Mouse (Mus musculus): ENCODE data around the gene Pappa.

Gene Pappa

GRCm38 (mm10) chr4:65123741-65124224, at the start of gene Pappa:
TSS of gene Pappa (plus strand) at chr4:65124174.
- in situ Hi-C loops (cut with MboI, MseI) = loop anchor here (25.0 kb wide), 1 partner anchor 1686 kb away; no protein-coding TSS in a partner anchor

GRCm38 (mm10) chr4:65077906-65078615, 45.9 kb upstream of the Pappa start:
- in situ Hi-C loops (cut with MboI, MseI) = no loop called here

DNA sequence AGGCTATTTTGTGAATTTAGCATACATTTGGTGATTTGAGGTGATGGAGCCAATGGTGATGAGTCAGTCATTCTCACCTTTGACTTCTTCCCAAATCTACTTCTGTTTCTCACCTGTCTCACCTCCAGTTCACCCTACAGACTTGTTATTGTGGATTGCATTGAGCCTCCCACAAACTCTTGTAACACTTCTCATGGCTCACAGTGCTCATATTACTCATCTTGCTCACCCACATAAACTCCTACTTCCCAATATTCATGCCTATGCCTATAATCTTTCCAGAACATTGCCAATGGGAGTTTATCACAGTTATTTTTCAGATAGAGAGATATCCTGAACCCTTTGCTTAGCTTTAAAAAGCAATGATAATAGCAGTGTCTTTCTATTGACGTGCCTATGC, 37.1 kb upstream of the Pappa start:
- in situ Hi-C loops (cut with MboI, MseI) = no loop called here

- in situ Hi-C loops (cut with MboI, MseI) = no loop called here
These were observed 36.4 kb upstream of the Pappa start for GRCm38 (mm10) chr4:65087592-65087991.

DNA sequence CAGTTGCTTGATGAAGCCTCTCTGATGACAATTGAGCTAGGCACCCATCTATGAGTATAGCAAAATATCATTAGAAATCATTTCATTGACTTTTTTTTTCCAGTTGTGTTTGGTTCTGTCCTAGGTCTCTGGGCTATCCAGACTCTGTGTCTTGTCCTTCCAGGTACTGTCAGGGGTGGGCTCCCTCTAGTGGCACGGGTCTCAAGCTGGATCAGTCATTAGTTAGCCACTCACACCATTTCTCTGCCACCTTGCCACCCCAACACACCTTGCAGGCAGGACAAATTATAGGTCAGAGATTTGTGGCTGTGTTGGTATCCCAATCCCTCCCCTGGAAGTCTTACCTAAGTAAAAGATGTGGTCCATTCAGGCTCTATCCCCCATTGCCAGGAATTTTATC, 31.8 kb upstream of the Pappa start:
- in situ Hi-C loops (cut with MboI, MseI) = no loop called here

DNA sequence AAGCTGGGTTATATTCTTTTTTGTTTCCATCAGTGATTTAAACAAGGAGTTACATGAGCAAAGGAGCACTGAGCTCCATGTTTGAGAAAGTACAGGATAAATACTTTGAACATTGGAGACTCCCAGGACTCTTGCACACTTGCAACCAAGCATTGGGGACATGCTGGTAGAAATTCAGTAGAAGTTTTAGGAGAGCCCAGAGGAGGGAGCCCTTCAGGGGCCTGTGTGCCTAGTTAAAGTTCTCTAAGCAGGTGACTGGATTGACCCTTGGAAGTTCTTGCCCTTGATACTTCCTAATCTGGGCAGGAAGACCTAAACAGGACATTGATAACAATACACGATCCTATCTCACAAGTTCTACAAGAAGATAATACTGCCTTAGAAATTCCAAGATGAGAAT, 3.6 kb upstream of the Pappa start:
- in situ Hi-C loops (cut with MboI, MseI) = loop anchor here (25.0 kb wide), 1 partner anchor 1683 kb away; no protein-coding TSS in a partner anchor

- in situ Hi-C loops (cut with MboI, MseI) = loop anchor here (25.0 kb wide), 1 partner anchor 1686 kb away; no protein-coding TSS in a partner anchor
These were observed 1.1 kb upstream of the Pappa start for GRCm38 (mm10) chr4:65122841-65123240.

DNA sequence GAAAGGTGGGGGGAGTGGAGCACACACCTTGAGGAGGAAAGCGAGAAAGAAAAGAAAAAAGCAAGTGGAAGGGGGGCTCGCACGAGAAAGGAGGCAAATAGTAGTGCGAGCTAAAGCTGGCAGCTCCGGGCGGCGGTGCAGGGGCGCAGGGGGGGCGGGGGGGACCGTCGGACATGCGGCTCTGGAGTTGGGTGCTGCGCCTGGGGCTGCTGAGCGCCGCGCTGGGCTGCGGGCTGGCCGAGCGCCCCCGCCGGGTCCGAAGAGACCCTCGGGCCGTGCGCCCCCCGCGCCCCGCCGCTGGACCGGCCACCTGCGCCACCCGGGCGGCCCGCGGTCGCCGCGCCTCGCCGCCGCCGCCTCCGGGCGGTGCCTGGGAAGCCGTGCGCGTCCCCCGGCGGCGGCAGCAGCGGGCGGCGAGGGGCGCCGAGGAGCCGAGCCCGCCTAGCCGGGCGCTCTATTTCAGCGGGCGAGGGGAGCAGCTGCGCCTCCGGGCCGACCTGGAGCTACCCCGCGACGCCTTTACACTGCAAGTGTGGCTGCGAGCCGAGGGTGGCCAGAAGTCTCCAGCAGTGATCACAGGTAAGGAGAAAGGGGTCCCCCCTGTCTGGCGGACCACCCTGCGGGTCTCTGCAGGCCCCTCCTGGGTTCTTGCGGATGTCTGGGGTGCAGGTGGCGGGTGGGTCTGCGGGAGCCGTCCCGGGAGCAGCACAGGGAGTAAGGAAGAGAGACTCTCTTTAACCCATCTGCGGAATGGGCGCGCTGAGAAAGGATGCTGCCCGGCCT, 586 bp downstream of the Pappa start:
- in situ Hi-C loops (cut with MboI, MseI) = loop anchor here (25.0 kb wide), 1 partner anchor 1687 kb away; no protein-coding TSS in a partner anchor

DNA sequence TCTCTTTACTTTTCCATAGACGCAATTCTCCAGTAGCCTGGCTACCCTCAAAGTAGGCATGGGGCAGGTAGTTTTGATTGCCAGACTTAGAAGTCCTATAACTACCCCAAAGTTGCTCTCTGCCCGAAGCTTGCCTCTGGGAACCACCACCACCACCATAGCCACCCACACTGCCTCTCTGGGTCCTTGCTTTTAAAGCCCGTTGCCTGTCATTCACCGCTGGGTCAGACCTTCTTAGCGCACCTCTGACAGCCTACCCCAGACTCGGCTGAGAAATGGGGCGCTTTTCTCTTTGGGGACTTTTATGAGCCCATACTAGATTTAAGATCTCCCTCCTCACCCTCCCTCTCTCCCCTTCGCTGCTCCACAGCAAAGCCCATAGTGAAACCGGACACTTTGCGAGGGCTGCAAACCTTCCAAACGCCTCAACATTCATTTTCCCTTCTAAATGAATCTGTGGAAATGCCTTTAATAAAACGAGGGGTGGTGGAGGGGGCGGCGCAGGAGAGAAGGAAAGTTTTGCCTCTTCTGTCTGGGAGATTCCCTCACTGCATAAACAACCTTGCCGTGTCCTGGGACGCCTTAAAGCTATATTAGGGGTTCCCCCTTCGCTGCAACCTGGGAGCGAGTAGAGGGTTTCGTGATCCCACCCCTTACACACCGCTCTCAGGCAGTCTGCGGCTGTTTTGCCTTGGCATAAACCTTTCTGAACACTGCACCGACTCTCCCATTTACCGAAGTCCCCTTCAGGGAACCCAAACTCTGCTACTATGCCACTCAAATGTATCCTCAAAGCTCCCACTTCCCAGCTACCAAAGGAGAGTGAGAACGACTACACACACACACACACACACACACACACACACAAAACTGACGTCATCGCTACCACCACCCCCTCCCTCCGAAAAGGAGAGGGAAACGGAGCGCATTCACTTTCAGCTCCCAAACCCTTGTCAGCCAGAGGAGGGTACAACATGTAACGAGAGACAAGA, 1.7 kb downstream of the Pappa start:
- in situ Hi-C loops (cut with MboI, MseI) = no loop called here

GRCm38 (mm10) chr4:65126451-65127290, 2.7 kb downstream of the Pappa start:
- in situ Hi-C loops (cut with MboI, MseI) = no loop called here

GRCm38 (mm10) chr4:65127291-65127590, 3.3 kb downstream of the Pappa start:
- in situ Hi-C loops (cut with MboI, MseI) = no loop called here

GRCm38 (mm10) chr4:65132657-65133056, 8.7 kb downstream of the Pappa start:
- in situ Hi-C loops (cut with MboI, MseI) = no loop called here

- in situ Hi-C loops (cut with MboI, MseI) = no loop called here
These were observed 10.4 kb downstream of the Pappa start for GRCm38 (mm10) chr4:65134358-65134757.

DNA sequence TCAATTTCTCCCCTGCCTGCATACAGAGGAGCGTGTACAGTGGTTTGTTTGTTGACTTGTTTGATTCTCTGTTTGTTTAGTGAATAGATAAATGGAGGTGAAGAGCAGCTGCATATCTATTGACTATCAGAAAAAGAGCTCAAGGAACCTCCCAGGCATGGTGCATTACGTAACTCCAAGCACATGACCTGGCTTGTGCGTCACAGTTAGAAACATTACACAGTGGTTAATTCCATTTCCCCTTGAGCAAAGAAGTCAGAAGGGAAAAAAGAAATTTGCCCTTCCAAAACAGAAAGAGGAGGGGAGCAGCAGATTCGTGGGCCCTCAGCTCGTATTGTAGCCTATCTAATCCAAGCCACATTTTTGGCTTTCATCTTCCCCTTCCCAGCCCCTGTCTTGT, 11.1 kb downstream of the Pappa start:
- in situ Hi-C loops (cut with MboI, MseI) = no loop called here

DNA sequence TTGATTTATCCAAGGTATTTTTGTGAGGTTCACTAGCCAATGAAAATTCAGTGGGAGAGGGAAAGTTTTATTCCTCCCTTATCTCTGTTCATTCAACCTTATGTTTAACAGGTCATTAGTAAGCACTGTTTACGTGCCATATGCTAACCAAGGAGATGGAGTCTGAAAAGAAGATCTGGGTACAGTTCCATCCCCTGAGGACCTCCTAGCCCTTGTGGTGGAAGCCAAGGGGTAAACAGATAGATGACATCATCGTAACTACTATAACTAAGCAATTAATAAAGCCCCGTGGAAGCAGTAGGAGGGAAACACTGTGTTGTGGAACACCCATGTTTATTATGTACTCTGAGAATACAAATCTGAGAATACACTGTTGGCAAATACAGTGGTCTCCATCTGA, 12.6 kb downstream of the Pappa start:
- in situ Hi-C loops (cut with MboI, MseI) = no loop called here

- in situ Hi-C loops (cut with MboI, MseI) = no loop called here
These were observed 23.0 kb downstream of the Pappa start for GRCm38 (mm10) chr4:65146936-65147335.

DNA sequence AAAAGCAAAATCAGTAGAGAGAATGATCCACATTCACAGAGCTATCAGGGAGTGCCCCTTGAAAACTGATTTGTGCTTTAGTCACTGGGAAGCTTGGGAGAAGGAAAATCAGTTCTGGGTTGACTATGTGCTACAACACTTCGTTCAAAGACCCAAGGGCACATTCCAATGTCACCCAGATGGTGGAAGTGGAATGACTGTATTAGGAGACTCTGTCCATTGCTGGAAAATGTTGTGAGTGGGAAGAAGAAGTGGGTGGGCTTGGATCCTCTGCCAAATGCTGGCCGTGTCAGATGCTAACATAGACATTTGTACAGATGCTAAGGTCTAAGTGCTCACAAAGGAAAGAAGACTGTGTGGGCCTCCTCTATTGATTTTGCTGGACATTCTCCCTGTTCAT, 29.6 kb downstream of the Pappa start:
- in situ Hi-C loops (cut with MboI, MseI) = no loop called here

DNA sequence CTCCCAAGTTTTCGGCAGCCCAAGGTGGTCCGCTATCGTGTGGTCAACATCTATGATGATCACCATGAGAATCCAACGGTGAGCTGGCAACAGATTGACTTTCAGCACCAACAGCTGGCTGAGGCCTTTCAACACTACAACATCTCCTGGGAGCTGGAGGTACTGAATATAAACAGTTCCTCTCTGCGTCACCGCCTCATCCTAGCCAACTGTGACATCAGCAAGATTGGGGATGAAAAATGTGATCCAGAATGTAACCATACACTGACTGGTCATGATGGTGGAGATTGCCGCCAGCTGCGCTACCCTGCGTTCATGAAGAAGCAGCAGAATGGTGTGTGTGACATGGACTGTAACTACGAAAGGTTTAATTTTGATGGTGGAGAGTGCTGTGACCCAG, 32.3 kb downstream of the Pappa start:
- in situ Hi-C loops (cut with MboI, MseI) = no loop called here

- in situ Hi-C loops (cut with MboI, MseI) = no loop called here
These were observed 34.7 kb downstream of the Pappa start for GRCm38 (mm10) chr4:65158651-65159050.

GRCm38 (mm10) chr4:65159481-65159880, 35.5 kb downstream of the Pappa start:
- in situ Hi-C loops (cut with MboI, MseI) = no loop called here

DNA sequence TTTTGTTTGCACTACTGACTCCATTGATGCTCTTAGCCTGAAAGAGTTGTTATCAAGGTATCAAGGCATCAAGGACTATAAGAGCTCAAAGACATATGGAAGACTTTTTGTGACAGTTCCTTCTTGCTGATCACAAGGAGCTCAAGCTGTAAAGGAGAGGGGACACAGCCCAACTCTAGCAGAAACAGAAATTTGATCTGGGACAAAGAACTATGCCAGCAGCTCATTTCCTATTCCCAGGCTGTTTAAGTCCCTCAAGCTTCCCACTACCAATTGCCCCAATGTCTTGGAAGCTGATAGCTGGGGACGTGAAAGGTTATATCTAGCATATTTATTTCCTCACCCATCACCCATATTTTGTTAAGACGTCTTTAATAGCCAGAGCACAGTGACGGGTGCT, 39.7 kb downstream of the Pappa start:
- in situ Hi-C loops (cut with MboI, MseI) = no loop called here

Data from T-helper 2 cell (primary cell).